In genomic region chr17:36836874-36837647, GRCm38 (mm10) we compare ENCODE assay signal across 8 mouse cellular contexts. TPM values are rescaled to one million over a fixed set of nuclear protein-coding genes. Genes with fewer than 3 reads are reported as not detected.
DNase-seq lines count a peak whose midpoint lies in the region; ATAC-seq and TF ChIP-seq lines count a peak whose summit lies in the region.

Gene Trim26 (plus strand): TSS chr17:36837134.

- under 1% methylated on average over 58 of the region's 58 CpGs for WGBS in forebrain, embryonic 10.5 days
- WGBS in heart, embryonic 15.5 days, result under 1% methylated on average over 58 of the region's 58 CpGs
- WGBS in liver, embryonic 14.5 days (ENCODE audit: insufficient replicate concordance), result under 1% methylated on average over 58 of the region's 58 CpGs
- under 1% methylated on average over 58 of the region's 58 CpGs for WGBS in neural tube, embryonic 11.5 days
- WGBS in stomach, postnatal 0 days, result under 1% methylated on average over 58 of the region's 58 CpGs

- peak within 1 kb of the TSS; percentile 75 for H3K4me3 ChIP-seq in forebrain, embryonic 10.5 days
- H3K4me3 ChIP-seq in heart, embryonic 15.5 days, result peak within 1 kb of the TSS; percentile 73
- H3K4me3 ChIP-seq in liver, embryonic 14.5 days (ENCODE audit: insufficient read depth in 1 of 2, low read depth in 2 of 2, low read length in 2 of 2), result peak within 1 kb of the TSS; percentile 64 to 67
- H3K4me3 ChIP-seq in neural tube, embryonic 11.5 days (ENCODE audit: low read depth, low read length), result peak within 1 kb of the TSS; percentile 56
- peak within 1 kb of the TSS; percentile 76 for H3K4me3 ChIP-seq in stomach, postnatal 0 days (ENCODE audit: low read depth, low read length)

- no peaks in the 10 kb centered on the region for H3K27me3 ChIP-seq in forebrain, embryonic 10.5 days (ENCODE audit: poor library complexity, severe bottlenecking)
- H3K27me3 ChIP-seq in heart, embryonic 15.5 days, result 0 out of 2 replicates have a peak, but pooled peaks cover 2% of the 10 kb centered on the region
- no peaks in the 10 kb centered on the region for H3K27me3 ChIP-seq in liver, embryonic 14.5 days (ENCODE audit: control insufficient read depth, insufficient read depth, low read length)
- H3K27me3 ChIP-seq in neural tube, embryonic 11.5 days (ENCODE audit: control insufficient read depth, insufficient read depth, low read length), result no peaks in the 10 kb centered on the region
- no peaks in the 10 kb centered on the region for H3K27me3 ChIP-seq in stomach, postnatal 0 days (ENCODE audit: control insufficient read depth, insufficient read depth, low read length)

- DNase-seq in CD8-positive naive resting alpha-beta T cell, adult 2 months (ENCODE audit: low read depth in 2 of 2, low spot score in 2 of 2), result peak; percentile 95 to 98
- DNase-seq in c-Kit-positive CD71-negative TER-119-negative erythroid progenitor cells, embryonic 14.5 days (ENCODE audit: low read depth), result peak; percentile 98
- DNase-seq in forebrain, embryonic 10.5 days (ENCODE audit: extremely low spot score, low spot score), result peak; percentile 95
- DNase-seq in kidney, postnatal 25 days, result peak; percentile 98
- DNase-seq in liver, embryonic 14.5 days (ENCODE audit: low read depth in 3 of 3, low spot score in 3 of 3), result peak; percentile 95 to 97 (median 96)
- peak; percentile 93 for DNase-seq in neural tube, embryonic 11.5 days (ENCODE audit: low spot score)
- peak; percentile 98 for DNase-seq in stomach, postnatal 0 days (ENCODE audit: low spot score)

- peak within 1 kb of the TSS; percentile 95 for H3K27ac ChIP-seq in forebrain, embryonic 10.5 days
- peak within 1 kb of the TSS; percentile 96 for H3K27ac ChIP-seq in heart, embryonic 15.5 days
- peak within 1 kb of the TSS; percentile 63 for H3K27ac ChIP-seq in liver, embryonic 14.5 days
- H3K27ac ChIP-seq in neural tube, embryonic 11.5 days (ENCODE audit: low read depth, low read length), result peak within 1 kb of the TSS; percentile 92
- H3K27ac ChIP-seq in stomach, postnatal 0 days (replicated peaks), result peak within 1 kb of the TSS; percentile 99

- H3K9me3 ChIP-seq in forebrain, embryonic 10.5 days, result no peaks in the 10 kb centered on the region
- no peaks in the 10 kb centered on the region for H3K9me3 ChIP-seq in heart, embryonic 15.5 days (replicated peaks)
- H3K9me3 ChIP-seq in liver, embryonic 14.5 days (ENCODE audit: control insufficient read depth, low read length), result no peaks in the 10 kb centered on the region
- H3K9me3 ChIP-seq in neural tube, embryonic 11.5 days (ENCODE audit: control insufficient read depth, low read length), result no peaks in the 10 kb centered on the region
- H3K9me3 ChIP-seq in stomach, postnatal 0 days (ENCODE audit: control insufficient read depth, low read length), result no peaks in the 10 kb centered on the region

- peak within 1 kb of the TSS; percentile 84 for H3K9ac ChIP-seq in heart, embryonic 15.5 days
- peak within 1 kb of the TSS; percentile 69 for H3K9ac ChIP-seq in liver, embryonic 14.5 days (replicated peaks)
- peak within 1 kb of the TSS; percentile 92 for H3K9ac ChIP-seq in neural tube, embryonic 11.5 days (ENCODE audit: low read length)
- H3K9ac ChIP-seq in stomach, postnatal 0 days (ENCODE audit: low read length), result peak within 1 kb of the TSS; percentile 86

- no peak for TF ChIP-seq CTCF in liver, embryonic 14.5 days (IDR thresholded peaks at IDR 0.05; ENCODE audit: low read depth)
- no peak for TF ChIP-seq CTCF in stomach, postnatal 0 days (IDR thresholded peaks at IDR 0.05; ENCODE audit: low read depth)

- peaks cover 21% of the 10 kb centered on the region for H3K4me1 ChIP-seq in forebrain, embryonic 10.5 days
- peaks cover 14% of the 10 kb centered on the region for H3K4me1 ChIP-seq in heart, embryonic 15.5 days (replicated peaks)
- peaks cover 11 to 13% of the 10 kb centered on the region in 2 experiments for H3K4me1 ChIP-seq in liver, embryonic 14.5 days (replicated peaks; ENCODE audit: control insufficient read depth in 2 of 2, insufficient read depth in 2 of 2, low read length in 1 of 2)
- no peaks in the 10 kb centered on the region for H3K4me1 ChIP-seq in neural tube, embryonic 11.5 days (ENCODE audit: control insufficient read depth, insufficient read depth, low read length)
- no peaks in the 10 kb centered on the region for H3K4me1 ChIP-seq in stomach, postnatal 0 days (replicated peaks; ENCODE audit: control insufficient read depth, insufficient read depth)

- no peak for TF ChIP-seq EP300 in liver, embryonic 14.5 days (IDR thresholded peaks at IDR 0.05; ENCODE audit: low read depth)
- TF ChIP-seq EP300 in stomach, postnatal 0 days (optimal IDR thresholded peaks at IDR 0.05), result no peak

- peak; percentile 98 for ATAC-seq in heart, embryonic 15.5 days (replicated peaks; ENCODE audit: insufficient number of reproducible peaks, insufficient read depth, low FRiP score, low read depth)
- ATAC-seq in liver, embryonic 14.5 days (ENCODE audit: insufficient read depth), result peak; percentile 98
- ATAC-seq in neural tube, embryonic 11.5 days (ENCODE audit: insufficient read depth, low FRiP score, low TSS enrichment), result peak; percentile 99
- peak; percentile 99 for ATAC-seq in stomach, postnatal 0 days (ENCODE audit: low FRiP score, low TSS enrichment)

- peak within 1 kb of the TSS; percentile 69 for H3K4me2 ChIP-seq in heart, embryonic 15.5 days
- H3K4me2 ChIP-seq in liver, embryonic 14.5 days (ENCODE audit: low read depth), result peak within 1 kb of the TSS; percentile 80
- peak within 1 kb of the TSS; percentile 57 for H3K4me2 ChIP-seq in neural tube, embryonic 11.5 days (ENCODE audit: low read depth)
- H3K4me2 ChIP-seq in stomach, postnatal 0 days (replicated peaks; ENCODE audit: low read depth), result peak within 1 kb of the TSS; percentile 65

- peaks cover 7% of the 10 kb centered on the region for H3K36me3 ChIP-seq in forebrain, embryonic 10.5 days (replicated peaks)
- H3K36me3 ChIP-seq in heart, embryonic 15.5 days, result 0 out of 2 replicates have a peak, but pooled peaks cover 5% of the 10 kb centered on the region
- no peaks in the 10 kb centered on the region for H3K36me3 ChIP-seq in liver, embryonic 14.5 days (replicated peaks; ENCODE audit: control insufficient read depth, insufficient read depth, low read depth)
- no peaks in the 10 kb centered on the region for H3K36me3 ChIP-seq in neural tube, embryonic 11.5 days (ENCODE audit: control insufficient read depth, insufficient read depth, low read length)
- no peaks in the 10 kb centered on the region for H3K36me3 ChIP-seq in stomach, postnatal 0 days (ENCODE audit: control insufficient read depth, insufficient read depth, low read length)

RNA-seq across cellular contexts. Expression of gene Trim26, which starts in this region (rescaled TPM):
- polyA plus RNA-seq in forebrain, embryonic 10.5 days (2016; fragmentation: Nextera tagmentation; extraction: Ambion mirVana), result 42.8 and 44.3 TPM in 2 replicates
- polyA plus RNA-seq in heart, embryonic 15.5 days (2015; fragmentation: Nextera tagmentation; extraction: Ambion mirVana), result 17.7 and 25.0 TPM in 2 replicates
- polyA plus RNA-seq in liver, embryonic 14.5 days (2012; rRNA removed), result 6.6 and 8.6 TPM in 2 replicates
- polyA plus RNA-seq in liver, embryonic 14.5 days (2014; fragmentation: Nextera tagmentation; extraction: Ambion mirVana), result 6.7 and 7.9 TPM in 2 replicates
- polyA plus RNA-seq in neural tube, embryonic 11.5 days (2014; fragmentation: Nextera tagmentation; extraction: Ambion mirVana), result 33.7 and 37.5 TPM in 2 replicates
- 22.9 and 24.0 TPM in 2 replicates for polyA plus RNA-seq in stomach, postnatal 0 days (2015; fragmentation: Nextera tagmentation; extraction: Ambion mirVana)

Comparison
In these comparisons a context has a peak if more than half of its experiments do, and no peak if none do; other contexts are left out.
1. Peak in every context shown above with its lines: DNase-seq, ATAC-seq, H3K4me3 ChIP-seq and H3K27ac ChIP-seq.